Mouse (Mus musculus) left cerebral cortex, postnatal 14 days (tissue): ENCODE measurements around the gene Olr1. TPM values are rescaled to one million over a fixed set of nuclear protein-coding genes. Genes with fewer than 3 reads are reported as not detected.

ENCODE experiments used
- DNase-seq, 2 experiments: peaks; one replicate each; pipeline ENCODE4 v3.0.0; 2021 to 2022; ENCODE audit warnings: low spot score in 2 of 2, mixed read lengths in 1 of 2
- intact Hi-C: fragments of 180-260 bp; cut with DNase I; formaldehyde crosslinking; loops from one replicate; pipeline ENCODE4 v1.15.1; 2025
- long read RNA-seq, 2 experiments: library from polyadenylated mRNA; stranded (forward); transcript quantifications; one replicate each; pipeline ENCODE4 v2.0.0; 2021
- total RNA-seq, 2 experiments: library from RNA; stranded (reverse); gene quantifications; 2 replicates each; pipeline ENCODE4 v1.2.3; 2021

Gene Olr1
- not detected for total RNA-seq
- long read RNA-seq, experiment 1: 0 reads
- long read RNA-seq, experiment 2: 0 reads

- intact Hi-C loops: no loop called here
- DNase-seq: no peak
Observed at GRCm38 (mm10) chr6:129507024-129507423, at the start of gene Olr1. TSS of gene Olr1 (minus strand) at chr6:129507165.

- intact Hi-C loops: no loop called here
- no peak for DNase-seq
Observed at GRCm38 (mm10) chr6:129548009-129548408, 41.0 kb upstream of the Olr1 start.

- intact Hi-C loops: no loop called here
- no peak for DNase-seq
Observed at GRCm38 (mm10) chr6:129547277-129547676, 40.3 kb upstream of the Olr1 start.

GRCm38 (mm10) chr6:129543709-129544606, 37.0 kb upstream of the Olr1 start:
- intact Hi-C loops: no loop called here
- DNase-seq: peak; percentile 81 to 86

- intact Hi-C loops: no loop called here
- DNase-seq: no peak
Observed at GRCm38 (mm10) chr6:129542540-129542939, 35.6 kb upstream of the Olr1 start.

GRCm38 (mm10) chr6:129541931-129542330, 35.0 kb upstream of the Olr1 start:
- DNase-seq: peak in 1 of 2 experiments; percentile 52
- intact Hi-C loops: no loop called here

GRCm38 (mm10) chr6:129538555-129538954, 31.6 kb upstream of the Olr1 start:
- intact Hi-C loops: no loop called here
- DNase-seq: no peak

GRCm38 (mm10) chr6:129535723-129536122, 28.8 kb upstream of the Olr1 start:
- no peak for DNase-seq
- intact Hi-C loops: no loop called here

- no peak for DNase-seq
- intact Hi-C loops: no loop called here
Observed at GRCm38 (mm10) chr6:129534627-129535190, 27.7 kb upstream of the Olr1 start.

- intact Hi-C loops: no loop called here
- peak; percentile 19 to 57 for DNase-seq
Observed at GRCm38 (mm10) chr6:129534057-129534456, 27.1 kb upstream of the Olr1 start.

GRCm38 (mm10) chr6:129532942-129533860, 26.2 kb upstream of the Olr1 start, which contains the start of gene Gabarapl1:
TSS of gene Gabarapl1 (plus strand) at chr6:129533160.
- peak; percentile 82 to 88 for DNase-seq
- intact Hi-C loops: no loop called here

- intact Hi-C loops: no loop called here
- DNase-seq: peak; percentile 63 to 79
Observed at GRCm38 (mm10) chr6:129532556-129532941, 25.6 kb upstream of the Olr1 start.

- DNase-seq: no peak
- intact Hi-C loops: no loop called here
Observed at GRCm38 (mm10) chr6:129530261-129530660, 23.3 kb upstream of the Olr1 start.

GRCm38 (mm10) chr6:129529605-129530004, 22.6 kb upstream of the Olr1 start:
- DNase-seq: no peak
- intact Hi-C loops: no loop called here

- intact Hi-C loops: no loop called here
- DNase-seq: no peak
Observed at GRCm38 (mm10) chr6:129527416-129527815, 20.5 kb upstream of the Olr1 start.

- no peak for DNase-seq
- intact Hi-C loops: no loop called here
Observed at GRCm38 (mm10) chr6:129526069-129526468, 19.1 kb upstream of the Olr1 start.

GRCm38 (mm10) chr6:129517752-129518408, 10.9 kb upstream of the Olr1 start:
- DNase-seq: peak; percentile 69
- intact Hi-C loops: loop anchor here (2.0 kb wide), 1 partner anchor 125 kb away; no protein-coding TSS in a partner anchor

- intact Hi-C loops: loop anchor here (2.0 kb wide), 1 partner anchor 124 kb away; no protein-coding TSS in a partner anchor
Observed at GRCm38 (mm10) chr6:129516388-129516787, 9.4 kb upstream of the Olr1 start.

GRCm38 (mm10) chr6:129515068-129515467, 8.1 kb upstream of the Olr1 start:
- DNase-seq: no peak
- intact Hi-C loops: no loop called here

More at GRCm38 (mm10) chr6:129516388-129516787, 9.4 kb upstream of the Olr1 start:
- no peak for DNase-seq
